ENCODE assay signal across 8 mouse cellular contexts in the genomic region with DNA sequence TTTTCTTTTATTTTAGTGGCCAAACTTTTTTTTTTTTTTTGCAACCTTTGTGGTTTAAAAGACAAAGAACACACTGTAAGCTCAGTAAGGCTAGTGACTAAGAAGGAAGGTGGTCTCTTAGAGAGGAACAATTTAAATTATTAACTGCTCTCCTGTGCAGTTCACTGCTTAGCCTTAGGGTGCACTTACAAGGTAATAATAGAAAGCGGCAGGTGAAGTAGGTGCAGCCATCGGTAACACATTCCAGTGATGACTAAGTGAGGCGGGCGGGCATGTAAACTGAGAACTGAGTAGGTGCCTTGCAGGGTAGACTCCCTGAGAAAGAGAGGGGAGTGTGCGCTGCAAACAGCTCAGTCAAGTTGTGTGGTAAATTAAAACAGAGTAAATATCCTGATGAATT. TPM values are rescaled to one million over a fixed set of nuclear protein-coding genes. Genes with fewer than 3 reads are reported as not detected.
DNase-seq lines count a peak whose midpoint lies in the region; ATAC-seq lines count a peak whose summit lies in the region.

No protein-coding gene starts in this region.

- 64% methylated on average over 5 of the region's 5 CpGs for WGBS in liver, embryonic 11.5 days
- 26% methylated on average over 5 of the region's 5 CpGs for WGBS in embryonic facial prominence, embryonic 13.5 days

- 0 out of 2 replicates have a peak overlapping the region, but pooled peaks have one; percentile 0 for H3K9ac ChIP-seq in liver, embryonic 11.5 days (ENCODE audit: low read depth, low read length)
- peak overlapping the region; percentile 58 for H3K9ac ChIP-seq in embryonic facial prominence, embryonic 13.5 days

- H3K9me3 ChIP-seq in liver, embryonic 11.5 days (ENCODE audit: control insufficient read depth, low read length), result no peaks in the 10 kb centered on the region
- H3K9me3 ChIP-seq in embryonic facial prominence, embryonic 13.5 days, result no peaks in the 10 kb centered on the region

- H3K36me3 ChIP-seq in liver, embryonic 11.5 days (ENCODE audit: control insufficient read depth, insufficient read depth, low read length), result no peaks in the 10 kb centered on the region
- peaks cover 9% of the 10 kb centered on the region for H3K36me3 ChIP-seq in embryonic facial prominence, embryonic 13.5 days

- H3K4me2 ChIP-seq in liver, embryonic 11.5 days, result peak overlapping the region; percentile 87
- H3K4me2 ChIP-seq in embryonic facial prominence, embryonic 13.5 days, result peak overlapping the region; percentile 75

- H3K27ac ChIP-seq in liver, embryonic 11.5 days (ENCODE audit: low read depth, low read length), result no peak overlapping the region
- H3K27ac ChIP-seq in embryonic facial prominence, embryonic 13.5 days, result no peak overlapping the region

- no peaks in the 10 kb centered on the region for H3K27me3 ChIP-seq in liver, embryonic 11.5 days (replicated peaks; ENCODE audit: control insufficient read depth, insufficient read depth, low read length)
- H3K27me3 ChIP-seq in embryonic facial prominence, embryonic 13.5 days, result no peaks in the 10 kb centered on the region

- no peak for DNase-seq in liver, embryonic 11.5 days (ENCODE audit: low spot score)
- no peak for DNase-seq in liver
- DNase-seq in kidney, adult 8-10 months, result peak; percentile 18 to 28
- peak; percentile 39 for DNase-seq in lung, postnatal 25 days (ENCODE audit: low spot score)
- DNase-seq in cerebellum, postnatal 4 days (ENCODE audit: low spot score in 2 of 2), result no peak
- no peak for DNase-seq in ovary, postnatal 10 days (ENCODE audit: low spot score)

- H3K4me3 ChIP-seq in liver, embryonic 11.5 days (ENCODE audit: low read depth, low read length), result peak overlapping the region; percentile 95; the same call in 1 of the 2 replicates
- H3K4me3 ChIP-seq in embryonic facial prominence, embryonic 13.5 days, result peak overlapping the region; percentile 91

- no peak for ATAC-seq in liver, embryonic 11.5 days (replicated peaks; ENCODE audit: low FRiP score)
- no peak for ATAC-seq in embryonic facial prominence, embryonic 13.5 days (ENCODE audit: insufficient number of reproducible peaks, insufficient read depth, low FRiP score, low TSS enrichment, low read depth)
- ATAC-seq in monocyte, adult 5-6 weeks (replicated peaks; ENCODE audit: insufficient number of reproducible peaks, low FRiP score, low TSS enrichment, poor library complexity, severe bottlenecking), result no peak

- peaks cover 8% of the 10 kb centered on the region for H3K4me1 ChIP-seq in liver, embryonic 11.5 days (replicated peaks; ENCODE audit: control insufficient read depth, insufficient read depth, low read length)
- peaks cover 25% of the 10 kb centered on the region for H3K4me1 ChIP-seq in embryonic facial prominence, embryonic 13.5 days

RNA-seq across cellular contexts. Expression of gene Pex12, which starts 1.4 kb away (rescaled TPM):
- 12.4 and 13.7 TPM in 2 replicates for polyA plus RNA-seq in liver, embryonic 11.5 days (2014; fragmentation: Nextera tagmentation; extraction: Ambion mirVana)
- 14.9 and 15.4 TPM in 2 replicates for polyA plus RNA-seq in embryonic facial prominence, embryonic 13.5 days (2015; fragmentation: Nextera tagmentation; extraction: Ambion mirVana)
- 3.8 to 5.7 TPM (median 4.9 TPM) in 3 replicates for total RNA-seq in monocyte, adult 5-6 weeks (2017)

RNA-seq across cellular contexts. Expression of gene Ap2b1, which starts 4.9 kb away (rescaled TPM):
- 52.2 and 56.3 TPM in 2 replicates for polyA plus RNA-seq in liver, embryonic 11.5 days (2014; fragmentation: Nextera tagmentation; extraction: Ambion mirVana)
- polyA plus RNA-seq in embryonic facial prominence, embryonic 13.5 days (2015; fragmentation: Nextera tagmentation; extraction: Ambion mirVana), result 56.8 and 57.6 TPM in 2 replicates
- total RNA-seq in monocyte, adult 5-6 weeks (2017), result 58.0 to 88.4 TPM (median 71.4 TPM) in 3 replicates

RNA-seq across cellular contexts. Expression of gene Slfn14, which starts 17.2 kb away (rescaled TPM):
- 2.1 and 2.4 TPM in 2 replicates for polyA plus RNA-seq in liver, embryonic 11.5 days (2014; fragmentation: Nextera tagmentation; extraction: Ambion mirVana)
- 0.21 and 0.51 TPM in 2 replicates for polyA plus RNA-seq in embryonic facial prominence, embryonic 13.5 days (2015; fragmentation: Nextera tagmentation; extraction: Ambion mirVana)
- 0.29 to 0.86 TPM (median 0.43 TPM) in 3 replicates for total RNA-seq in monocyte, adult 5-6 weeks (2017)

Comparison
In these comparisons a context has a peak if more than half of its experiments do, and no peak if none do; other contexts are left out.
1. DNase-seq: peak in kidney, adult 8-10 months (2 of 2) and lung, postnatal 25 days (single experiment); none in liver, embryonic 11.5 days (single experiment), liver (single experiment), cerebellum, postnatal 4 days (0 of 2) and ovary, postnatal 10 days (single experiment).